ENCODE assay signal across 9 mouse cellular contexts in genomic region chr17:12210544-12211132, GRCm38 (mm10).
DNase-seq lines count a peak whose midpoint lies in the region; ATAC-seq lines count a peak whose summit lies in the region.
"Had no signal": no experiment of that assay in that cellular context is flagged by ENCODE, and none has a peak within 500 bp of the region (broad histone marks: within the 10 kb centered on the region; RNA-seq: fewer than 3 reads in every experiment).

No protein-coding gene starts in this region.

- no peak overlapping the region for H3K4me3 ChIP-seq in embryonic facial prominence, embryonic 11.5 days (ENCODE audit: low read depth, low read length)
- H3K4me3 ChIP-seq in liver, embryonic 15.5 days (replicated peaks): no peak overlapping the region
- H3K4me3 ChIP-seq: heart, embryonic 13.5 days had no signal

- no peaks in the 10 kb centered on the region for H3K27me3 ChIP-seq in embryonic facial prominence, embryonic 11.5 days (ENCODE audit: control insufficient read depth, insufficient read depth, low read length)
- no peaks in the 10 kb centered on the region for H3K27me3 ChIP-seq in liver, embryonic 15.5 days
- H3K27me3 ChIP-seq: heart, embryonic 13.5 days had no signal

- WGBS in embryonic facial prominence, embryonic 11.5 days: 39% methylated on average over 8 of the region's 8 CpGs
- WGBS in liver, embryonic 15.5 days (ENCODE audit: insufficient replicate concordance): 20% methylated on average over 8 of the region's 8 CpGs

- H3K4me1 ChIP-seq in embryonic facial prominence, embryonic 11.5 days (ENCODE audit: control insufficient read depth, insufficient read depth, low read length): no peaks in the 10 kb centered on the region; the same call in 1 of the 2 replicates
- peaks cover 63% of the 10 kb centered on the region for H3K4me1 ChIP-seq in liver, embryonic 15.5 days (replicated peaks)

- no peaks in the 10 kb centered on the region; the same call in none of the 2 replicates for H3K36me3 ChIP-seq in embryonic facial prominence, embryonic 11.5 days (replicated peaks; ENCODE audit: control insufficient read depth, insufficient read depth, low read depth, low read length)
- peaks cover 68% of the 10 kb centered on the region for H3K36me3 ChIP-seq in liver, embryonic 15.5 days (replicated peaks)

- peak; percentile 85 for DNase-seq in adrenal gland, postnatal 25 days
- peak; percentile 88 for DNase-seq in embryonic facial prominence, embryonic 11.5 days (ENCODE audit: low spot score)
- peak; percentile 49 to 75 for DNase-seq in heart, adult 9 months (ENCODE audit: low spot score in 2 of 2)
- peak; percentile 82 to 92 for DNase-seq in kidney, postnatal 25 days
- peak; percentile 63 for DNase-seq in testis, postnatal 14 days (ENCODE audit: low spot score)

- no peak overlapping the region for H3K9ac ChIP-seq in embryonic facial prominence, embryonic 11.5 days (replicated peaks; ENCODE audit: low read length)
- H3K9ac ChIP-seq in liver, embryonic 15.5 days: no peak overlapping the region
- H3K9ac ChIP-seq: heart, embryonic 13.5 days had no signal

- no peaks in the 10 kb centered on the region for H3K9me3 ChIP-seq in embryonic facial prominence, embryonic 11.5 days (replicated peaks; ENCODE audit: control insufficient read depth, low read length)
- H3K9me3 ChIP-seq in liver, embryonic 15.5 days (replicated peaks): no peaks in the 10 kb centered on the region
- H3K9me3 ChIP-seq: heart, embryonic 13.5 days had no signal

- H3K4me2 ChIP-seq in embryonic facial prominence, embryonic 11.5 days (ENCODE audit: low read depth, low read length): no peak overlapping the region
- H3K4me2 ChIP-seq in liver, embryonic 15.5 days: no peak overlapping the region
- H3K4me2 ChIP-seq: heart, embryonic 13.5 days had no signal

- H3K27ac ChIP-seq in embryonic facial prominence, embryonic 11.5 days (replicated peaks; ENCODE audit: low read depth, low read length): no peak overlapping the region
- H3K27ac ChIP-seq in liver, embryonic 15.5 days (replicated peaks): peak overlapping the region; percentile 100
- H3K27ac ChIP-seq: heart, embryonic 13.5 days had no signal

- ATAC-seq in CD4-positive, CD25-positive, alpha-beta regulatory T cell, adult 4 months: peak; percentile 56
- peak; percentile 71 for ATAC-seq in embryonic facial prominence, embryonic 11.5 days (replicated peaks; ENCODE audit: insufficient number of reproducible peaks, low FRiP score, low TSS enrichment, low read depth)
- no peak for ATAC-seq in liver, embryonic 15.5 days (ENCODE audit: insufficient read depth)
- ATAC-seq in neutrophil, adult 5-6 weeks (ENCODE audit: extremely low read depth, insufficient number of reproducible peaks, low FRiP score, poor library complexity, severe bottlenecking): peak; percentile 77
